Mouse (Mus musculus) adrenal gland, postnatal 25 days (tissue): Measurements from ENCODE around the gene Olfr670. TPM values are rescaled to one million over a fixed set of nuclear protein-coding genes. Genes with fewer than 3 reads are reported as not detected.
"Not testable (repeated sequence)": the region's sequence is repeated elsewhere in the genome, so short reads cannot be mapped to it uniquely, and the experiment has no call there.

Source experiments
- DNase-seq: peaks from one replicate; pipeline ENCODE4 v3.0.0; 2021; ENCODE audit warnings: mixed read lengths
- long read RNA-seq: library from polyadenylated mRNA; stranded (forward); transcript quantifications from one replicate; pipeline ENCODE4 v2.0.0, GENCODE M21; 2021
- total RNA-seq: library from RNA; stranded (reverse); gene quantifications from 2 replicates; pipeline ENCODE4 v1.2.3, GENCODE M21; 2021

Olfr670 gene
- total RNA-seq, result not detected in 2 replicates
- long read RNA-seq, result 0 reads

DNA sequence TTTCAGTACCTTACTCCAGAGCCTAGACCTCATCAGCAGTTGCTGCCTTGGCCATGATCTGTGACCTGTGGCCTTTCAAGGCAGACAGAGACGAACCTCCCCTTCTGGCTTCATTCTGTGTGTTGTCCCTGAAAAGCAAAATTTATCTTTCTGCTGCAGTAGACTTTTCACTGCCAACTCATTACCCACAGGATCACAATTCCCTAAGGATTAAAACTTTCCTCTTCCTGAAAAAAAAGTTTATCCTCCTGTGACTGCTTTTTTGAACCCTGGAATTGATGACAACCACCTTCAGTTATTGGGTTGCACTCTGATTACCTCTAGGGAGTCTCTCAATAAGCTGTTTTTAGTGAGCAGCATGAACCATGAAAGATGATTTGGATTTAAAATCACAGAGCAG, at the start of gene Olfr670:
TSS of gene Olfr670 (minus strand) at position 101 of the 400 bp plus-strand sequence.
- DNase-seq, result no peak

DNA sequence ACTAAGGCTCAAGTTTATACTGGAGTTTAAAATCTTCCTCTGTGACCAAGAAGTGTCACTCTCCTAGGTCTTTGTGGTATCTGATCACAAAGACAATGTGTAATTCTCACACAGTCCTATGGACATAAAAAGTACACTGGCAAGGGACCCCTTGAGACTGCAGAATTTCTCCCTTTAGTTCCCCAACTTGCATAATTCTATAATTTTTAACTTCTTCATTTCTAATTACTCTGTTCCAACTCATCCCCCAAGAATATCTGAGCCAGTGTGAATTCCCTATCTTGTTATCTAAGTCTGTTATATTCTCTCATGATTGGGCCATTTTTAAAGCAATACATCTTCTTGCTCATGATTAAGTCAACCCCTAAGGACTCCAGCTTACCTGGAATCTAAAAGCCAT, 39.5 kb upstream of the Olfr670 start, which contains the start of gene Olfr672:
TSS of gene Olfr672 (minus strand) at position 101 of the 400 bp plus-strand sequence.
- DNase-seq, result no peak

DNA sequence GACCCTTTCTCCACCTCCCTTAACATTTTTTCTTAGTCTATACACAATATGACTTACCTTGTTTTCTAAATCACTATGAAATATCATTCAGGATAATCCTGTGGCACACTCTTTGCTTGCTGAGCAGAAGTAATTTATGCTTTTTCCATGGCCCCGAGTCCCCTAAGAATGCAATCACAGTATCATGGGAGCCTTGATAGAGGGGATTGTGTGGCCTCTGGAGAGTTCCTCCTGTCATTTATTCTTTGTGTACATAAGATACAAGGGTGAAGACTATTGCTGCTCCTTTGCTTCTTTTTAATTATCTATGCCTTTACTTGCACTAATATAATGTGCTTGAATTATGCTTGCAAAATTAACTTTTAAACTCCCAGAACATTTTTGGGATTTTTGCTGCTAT, 16.6 kb upstream of the Olfr670 start, which contains the start of gene Olfr671:
TSS of gene Olfr671 (minus strand) at position 101 of the 400 bp plus-strand sequence.
- no peak for DNase-seq

DNA sequence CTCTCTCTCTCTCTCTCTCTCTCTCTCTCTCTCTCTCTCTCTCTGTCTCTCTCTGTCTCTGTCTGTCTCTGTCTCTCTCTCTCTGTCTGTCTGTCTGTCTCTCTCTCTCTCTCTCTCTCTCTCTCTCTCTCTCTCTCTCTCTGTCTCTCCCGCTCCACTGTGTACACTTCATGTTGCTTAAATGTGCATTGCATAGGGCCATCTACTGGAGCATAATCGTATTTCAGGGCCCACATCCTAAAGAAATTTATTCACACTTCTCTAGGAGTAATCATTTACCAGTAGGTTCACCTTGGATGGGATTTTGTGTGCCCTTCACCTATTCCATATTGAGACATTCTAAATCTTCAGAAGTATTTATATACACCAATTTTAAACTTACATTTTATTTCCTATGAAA, 10.1 kb upstream of the Olfr670 start:
- not testable (repeated sequence) for DNase-seq

DNA sequence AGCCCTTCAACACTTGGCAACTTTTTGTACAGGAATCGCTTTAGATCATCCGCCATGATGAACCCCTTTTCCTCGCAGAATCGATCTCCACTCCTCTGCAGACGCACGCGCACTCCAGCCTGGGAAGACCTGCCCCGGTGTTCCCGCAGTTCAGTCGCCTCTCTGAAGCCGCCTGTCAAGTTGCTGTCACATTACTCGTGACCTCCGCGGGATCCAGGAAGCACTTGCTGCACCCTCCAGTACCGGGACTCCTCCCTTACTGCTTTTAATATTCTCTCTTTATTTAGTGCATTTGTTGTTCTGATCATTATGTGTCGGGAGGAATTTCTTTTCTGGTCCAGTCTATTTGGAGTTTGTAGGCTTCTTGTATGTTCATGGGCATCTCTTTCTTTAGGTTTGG, 12.2 kb downstream of the Olfr670 start:
- DNase-seq, result not testable (repeated sequence)

DNA sequence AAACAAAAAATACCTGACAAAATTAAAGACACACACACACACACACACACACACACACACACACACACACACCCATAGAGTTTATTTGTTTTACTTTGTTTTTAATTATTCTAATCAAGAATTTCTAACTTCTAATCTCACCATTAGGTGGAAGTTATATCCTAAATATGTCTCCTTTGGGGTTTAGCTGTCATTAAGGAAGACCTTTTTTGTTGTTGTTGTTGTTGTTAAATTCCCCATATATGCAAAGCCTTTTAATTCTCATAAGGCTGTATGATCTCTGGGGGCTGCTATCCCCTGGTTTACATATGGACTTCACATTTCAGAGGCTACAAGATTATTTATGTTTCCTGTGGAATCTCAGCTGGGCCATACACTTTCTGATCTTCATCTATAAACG, 28.5 kb downstream of the Olfr670 start, which contains the start of gene Olfr669:
TSS of gene Olfr669 (plus strand) at position 301 of the 400 bp plus-strand sequence.
- DNase-seq, result no peak

DNA sequence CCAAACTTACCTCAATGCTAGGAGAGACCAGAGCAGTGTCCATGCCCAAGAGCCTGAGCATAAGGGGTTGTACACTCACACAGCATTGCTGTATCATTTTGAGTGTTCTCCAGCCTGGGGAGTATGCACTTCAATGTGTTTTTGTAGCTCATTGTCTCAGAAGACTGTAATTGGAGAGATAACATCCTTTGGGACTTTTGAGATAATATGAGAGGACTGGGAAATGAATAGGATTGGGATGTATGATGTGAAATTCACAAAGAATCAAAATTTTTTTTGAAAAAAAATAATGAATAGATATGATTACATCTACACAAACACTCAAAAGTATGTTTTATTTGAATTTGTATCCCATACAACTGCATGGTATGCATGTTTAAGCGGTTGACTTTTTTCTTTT, 34.5 kb downstream of the Olfr670 start, which contains the start of gene Olfr668:
TSS of gene Olfr668 (minus strand) at position 101 of the 400 bp plus-strand sequence.
- DNase-seq, result no peak

DNA sequence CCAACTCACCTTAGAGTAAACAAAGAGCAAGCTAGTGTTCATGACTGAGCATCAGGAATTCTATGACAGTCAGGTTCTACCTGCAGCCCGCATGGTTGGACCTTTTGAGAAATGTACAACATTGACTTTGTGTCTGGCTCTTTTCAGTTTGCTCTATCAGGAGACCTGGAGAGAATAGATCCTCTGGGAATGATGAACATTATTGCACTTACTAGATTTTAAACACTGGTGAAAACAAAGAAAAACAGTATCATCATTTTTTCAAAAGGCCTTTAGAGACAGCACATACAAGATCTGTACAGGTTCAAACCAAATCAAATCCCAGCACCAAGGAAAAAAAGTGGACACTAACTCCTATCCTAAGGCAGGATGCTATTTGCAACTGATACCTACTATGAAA, 41.0 kb downstream of the Olfr670 start, which contains the start of gene Olfr667:
TSS of gene Olfr667 (minus strand) at position 101 of the 400 bp plus-strand sequence.
- no peak for DNase-seq

Other genes with a start within 250 kb of the Olfr670 start
- not detected in 2 replicates for gene Usp17le, start 185.2 kb downstream of the Olfr670 start, total RNA-seq
- gene Usp17lb, start 120.0 kb downstream of the Olfr670 start, total RNA-seq, result 0.43 TPM in 1 of 2 replicates, not detected in the other
- not detected in 2 replicates for gene Usp17la, start 105.6 kb downstream of the Olfr670 start, total RNA-seq
- gene Olfr665, start 84.6 kb downstream of the Olfr670 start, total RNA-seq, result not detected in 2 replicates
- not detected in 2 replicates for gene Olfr666, start 66.7 kb downstream of the Olfr670 start, total RNA-seq
- not detected in 2 replicates for gene Olfr667, start 41.1 kb downstream of the Olfr670 start, total RNA-seq
- not detected in 2 replicates for gene Olfr668, start 34.6 kb downstream of the Olfr670 start, total RNA-seq
- not detected in 2 replicates for gene Olfr669, start 28.4 kb downstream of the Olfr670 start, total RNA-seq
- not detected in 2 replicates for gene Olfr671, start 16.5 kb upstream of the Olfr670 start, total RNA-seq
- gene Olfr672, start 39.4 kb upstream of the Olfr670 start, total RNA-seq, result not detected in 2 replicates
- gene Olfr675, start 65.8 kb upstream of the Olfr670 start, total RNA-seq, result not detected in 2 replicates
- not detected in 2 replicates for gene Olfr676, start 70.1 kb upstream of the Olfr670 start, total RNA-seq
- not detected in 2 replicates for gene Olfr677, start 88.8 kb upstream of the Olfr670 start, total RNA-seq
- not detected in 2 replicates for gene Olfr678, start 101.9 kb upstream of the Olfr670 start, total RNA-seq
- not detected in 2 replicates for gene Olfr679, start 118.6 kb upstream of the Olfr670 start, total RNA-seq
- gene Olfr680-ps1, start 130.2 kb upstream of the Olfr670 start, total RNA-seq, result not detected in 2 replicates
- not detected in 2 replicates for gene Olfr681, start 154.2 kb upstream of the Olfr670 start, total RNA-seq
- not detected in 2 replicates for gene Olfr683, start 184.4 kb upstream of the Olfr670 start, total RNA-seq
- gene Olfr684, start 201.0 kb upstream of the Olfr670 start, total RNA-seq, result not detected in 2 replicates
- not detected in 2 replicates for gene Olfr685, start 223.4 kb upstream of the Olfr670 start, total RNA-seq
- gene Olfr686, start 244.9 kb upstream of the Olfr670 start, total RNA-seq, result not detected in 2 replicates